Mouse (Mus musculus) thymus, adult 2 months (tissue): ENCODE results near the gene Guca2a.

Experiments used
- CTCF ChIP-seq: fragments of 200-500 bp; IDR thresholded peaks from 2 replicates; pipeline ENCODE4 v1.5.1; 2012; ENCODE audit warnings: mild to moderate bottlenecking, control low read depth, low read length, moderate library complexity, borderline replicate concordance; ENCODE audit not compliant: control insufficient read depth, poor library complexity, insufficient read depth; ENCODE audit errors: extremely low read depth
- POLR2A ChIP-seq: fragments of 200-500 bp; IDR thresholded peaks from 2 replicates; pipeline ENCODE4 v1.6.1; 2012; ENCODE audit warnings: mild to moderate bottlenecking, low read length, control low read depth, moderate library complexity; ENCODE audit not compliant: control insufficient read depth, poor library complexity, insufficient read depth; ENCODE audit errors: extremely low read depth

DNA sequence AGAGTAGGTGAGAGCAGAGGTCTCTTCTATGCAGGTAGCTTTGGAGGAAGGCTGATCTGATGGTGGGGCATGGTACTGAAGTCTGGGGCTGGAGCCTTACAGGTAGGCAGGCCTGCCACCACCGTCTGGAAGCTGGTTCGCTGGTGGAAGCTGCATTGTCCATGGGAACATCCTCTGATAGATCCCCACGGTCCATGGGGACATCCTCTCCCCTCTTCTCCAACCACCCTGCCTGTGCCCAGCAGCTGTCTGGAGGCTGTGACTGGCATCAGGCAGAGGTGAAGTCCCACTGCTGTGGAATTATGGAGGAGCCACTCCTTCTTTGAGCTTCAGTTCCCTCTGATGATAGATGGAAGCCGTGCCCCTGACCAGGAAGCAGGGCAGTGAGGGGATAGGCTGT lies 31.1 kb downstream of the Guca2a start:
- TF ChIP-seq POLR2A (no peak), CTCF (no peak)
